Mouse (Mus musculus): Measurements from ENCODE around the gene Cln5. TPM values are rescaled to one million over a fixed set of nuclear protein-coding genes. Genes with fewer than 3 reads are reported as not detected.

Cln5 gene
- polyA plus RNA-seq (2014; fragmentation: Illumina TruSeq; extraction: RNeasy Lipid Tissue Mini Kit (QIAGEN cat#74804); ENCODE audit: low replicate concordance), result 39.6 TPM

GRCm38 (mm10) chr14:103069864-103070611 lies at the start of gene Cln5:
TSS of gene Cln5 (plus strand) at chr14:103070216.

GRCm38 (mm10) chr14:103046677-103047076 lies 23.3 kb upstream of the Cln5 start, which contains the start of gene Acod1:
TSS of gene Acod1 (plus strand) at chr14:103046977.

GRCm38 (mm10) chr14:103099238-103099933 lies 29.4 kb downstream of the Cln5 start, which contains the start of gene Fbxl3:
TSS of gene Fbxl3 (minus strand) at chr14:103099566.

Other genes starting within 250 kb of the Cln5 start
- gene Kctd12, start 87.6 kb upstream of the Cln5 start, polyA plus RNA-seq (2014; fragmentation: Illumina TruSeq; extraction: RNeasy Lipid Tissue Mini Kit (QIAGEN cat#74804); ENCODE audit: low replicate concordance), result 87.4 TPM
- not detected for gene Acod1, start 23.2 kb upstream of the Cln5 start, polyA plus RNA-seq (2014; fragmentation: Illumina TruSeq; extraction: RNeasy Lipid Tissue Mini Kit (QIAGEN cat#74804); ENCODE audit: low replicate concordance)
- 160 TPM for gene Fbxl3, start 29.4 kb downstream of the Cln5 start, polyA plus RNA-seq (2014; fragmentation: Illumina TruSeq; extraction: RNeasy Lipid Tissue Mini Kit (QIAGEN cat#74804); ENCODE audit: low replicate concordance)